9 mouse cellular contexts compared by ENCODE assay signal in genomic region chr5:9449570-9449969, GRCm38 (mm10).
A peak's percentile ranks its signal among the peaks of the same experiment; 100 is the strongest.
DNase-seq lines count a peak whose midpoint lies in the region; ATAC-seq and TF ChIP-seq lines count a peak whose summit lies in the region.
"Had no signal": no experiment of that assay in that cellular context is flagged by ENCODE, and none has a peak within 500 bp of the region (broad histone marks: within the 10 kb centered on the region; RNA-seq: fewer than 3 reads in every experiment).

No protein-coding gene starts in this region.

- WGBS in intestine, postnatal 0 days = 73% methylated on average over 5 of the region's 5 CpGs
- WGBS in intestine, embryonic 16.5 days = 72% methylated on average over 5 of the region's 5 CpGs

- no peaks in the 10 kb centered on the region for H3K4me1 ChIP-seq in intestine, postnatal 0 days (replicated peaks; ENCODE audit: control insufficient read depth, insufficient read depth, low read length)
- no peaks in the 10 kb centered on the region for H3K4me1 ChIP-seq in intestine, embryonic 16.5 days (ENCODE audit: control insufficient read depth, insufficient read depth, low read length)
- H3K4me1 ChIP-seq: embryonic facial prominence, embryonic 12.5 days had no signal

- no peak overlapping the region for H3K27ac ChIP-seq in intestine, postnatal 0 days (ENCODE audit: low read depth, low read length)
- H3K27ac ChIP-seq in intestine, embryonic 16.5 days (ENCODE audit: low read length) = no peak overlapping the region
- H3K27ac ChIP-seq: embryonic facial prominence, embryonic 12.5 days had no signal

- ATAC-seq in intestine, postnatal 0 days = no peak
- no peak for ATAC-seq in intestine, embryonic 16.5 days

- DNase-seq in ZHBTc4 (ENCODE audit: low read depth, low spot score) = peak; percentile 24
- DNase-seq in frontal cortex, postnatal 36 days (ENCODE audit: low spot score in 2 of 2) = peak; percentile 49 to 66
- DNase-seq in right cerebral cortex, adult 2 months (ENCODE audit: low spot score in 2 of 2) = peak; percentile 62 to 67
- no peak for DNase-seq in gastrocnemius, adult 18-20 months (ENCODE audit: low spot score)
- no peak for DNase-seq in heart, adult 8-10 months (ENCODE audit: low spot score)
- DNase-seq in lung, adult 18-20 months = no peak

- H3K27me3 ChIP-seq in intestine, postnatal 0 days (replicated peaks; ENCODE audit: control insufficient read depth, insufficient read depth, low read length) = no peaks in the 10 kb centered on the region
- H3K27me3 ChIP-seq in intestine, embryonic 16.5 days (replicated peaks; ENCODE audit: control insufficient read depth, insufficient read depth, low read length) = no peaks in the 10 kb centered on the region
- H3K27me3 ChIP-seq: embryonic facial prominence, embryonic 12.5 days had no signal

- H3K36me3 ChIP-seq in intestine, postnatal 0 days (ENCODE audit: control insufficient read depth, insufficient read depth) = no peaks in the 10 kb centered on the region
- no peaks in the 10 kb centered on the region for H3K36me3 ChIP-seq in intestine, embryonic 16.5 days (ENCODE audit: control insufficient read depth, insufficient read depth, low read length)
- H3K36me3 ChIP-seq: embryonic facial prominence, embryonic 12.5 days had no signal

- H3K9me3 ChIP-seq in intestine, postnatal 0 days (ENCODE audit: control insufficient read depth) = no peaks in the 10 kb centered on the region
- H3K9me3 ChIP-seq in intestine, embryonic 16.5 days (ENCODE audit: control insufficient read depth, low read length) = no peaks in the 10 kb centered on the region
- H3K9me3 ChIP-seq: embryonic facial prominence, embryonic 12.5 days had no signal

- no peak overlapping the region for H3K4me3 ChIP-seq in intestine, postnatal 0 days (ENCODE audit: low read depth, low read length)
- no peak overlapping the region for H3K4me3 ChIP-seq in intestine, embryonic 16.5 days (ENCODE audit: low read length)
- H3K4me3 ChIP-seq: embryonic facial prominence, embryonic 12.5 days had no signal

- H3K9ac ChIP-seq in intestine, postnatal 0 days (ENCODE audit: low read depth, low read length) = no peak overlapping the region
- H3K9ac ChIP-seq in intestine, embryonic 16.5 days (ENCODE audit: low read depth, low read length) = no peak overlapping the region
- H3K9ac ChIP-seq: embryonic facial prominence, embryonic 12.5 days had no signal

- H3K4me2 ChIP-seq in intestine, postnatal 0 days (replicated peaks; ENCODE audit: low read depth) = no peak overlapping the region
- H3K4me2 ChIP-seq in intestine, embryonic 16.5 days (ENCODE audit: low read depth, low read length) = no peak overlapping the region
- H3K4me2 ChIP-seq: embryonic facial prominence, embryonic 12.5 days had no signal

- TF ChIP-seq CTCF in intestine, postnatal 0 days (IDR thresholded peaks at IDR 0.05; ENCODE audit: low read depth) = peak; percentile 29; the same call in 1 of the 2 replicates

Comparison
In these comparisons a context has a peak if more than half of its experiments do, and no peak if none do; other contexts are left out.
1. DNase-seq: peak in ZHBTc4 (single experiment), frontal cortex, postnatal 36 days (2 of 2) and right cerebral cortex, adult 2 months (2 of 2); none in gastrocnemius, adult 18-20 months (single experiment), heart, adult 8-10 months (single experiment) and lung, adult 18-20 months (0 of 2).